Mouse (Mus musculus) CH12F3 (cell line): ENCODE results near the gene Gna11.

Experiments
- in situ Hi-C: fragments of 300-500 bp; cut with MboI; formaldehyde crosslinking; loops from 2 replicates; pipeline ENCODE4 v1.14.3; 2020; ENCODE audit warnings: low sequenced_read_pairs

Gene Gna11

GRCm38 (mm10) chr10:81545161-81545747 is at the start of gene Gna11:
TSS of gene Gna11 (minus strand) at chr10:81545190.
- in situ Hi-C loops: no loop called here

- in situ Hi-C loops: no loop called here
Measured at GRCm38 (mm10) chr10:81593935-81594334, 48.9 kb upstream of the Gna11 start.

- in situ Hi-C loops: no loop called here
Measured at GRCm38 (mm10) chr10:81593223-81593622, 48.2 kb upstream of the Gna11 start.

GRCm38 (mm10) chr10:81592631-81593030 is 47.6 kb upstream of the Gna11 start:
- in situ Hi-C loops: no loop called here

GRCm38 (mm10) chr10:81591846-81592245 is 46.9 kb upstream of the Gna11 start:
- in situ Hi-C loops: no loop called here

GRCm38 (mm10) chr10:81588739-81589138 is 43.7 kb upstream of the Gna11 start:
- in situ Hi-C loops: no loop called here

- in situ Hi-C loops: no loop called here
Measured at GRCm38 (mm10) chr10:81583347-81583746, 38.4 kb upstream of the Gna11 start.

- in situ Hi-C loops: no loop called here
Measured at GRCm38 (mm10) chr10:81580441-81581070, 35.6 kb upstream of the Gna11 start.

GRCm38 (mm10) chr10:81579967-81580366 is 35.0 kb upstream of the Gna11 start:
- in situ Hi-C loops: no loop called here

GRCm38 (mm10) chr10:81575695-81576094 is 30.7 kb upstream of the Gna11 start:
- in situ Hi-C loops: no loop called here

- in situ Hi-C loops: no loop called here
Measured at GRCm38 (mm10) chr10:81575208-81575631, 30.2 kb upstream of the Gna11 start.

GRCm38 (mm10) chr10:81574081-81575056 is 29.4 kb upstream of the Gna11 start, which contains the start of gene Tle2:
TSS of gene Tle2 (plus strand) at chr10:81574561.
- in situ Hi-C loops: no loop called here

- in situ Hi-C loops: no loop called here
Measured at GRCm38 (mm10) chr10:81572975-81573374, 28.0 kb upstream of the Gna11 start.

GRCm38 (mm10) chr10:81572133-81572671 is 27.2 kb upstream of the Gna11 start:
- in situ Hi-C loops: no loop called here

- in situ Hi-C loops: no loop called here
Measured at GRCm38 (mm10) chr10:81571501-81571876, 26.5 kb upstream of the Gna11 start.

- in situ Hi-C loops: no loop called here
Measured at GRCm38 (mm10) chr10:81570831-81571500, 26.0 kb upstream of the Gna11 start.

- in situ Hi-C loops: no loop called here
Measured at GRCm38 (mm10) chr10:81570238-81570800, 25.3 kb upstream of the Gna11 start.

- in situ Hi-C loops: no loop called here
Measured at GRCm38 (mm10) chr10:81569507-81570237, 24.7 kb upstream of the Gna11 start.

GRCm38 (mm10) chr10:81568381-81569191 is 23.6 kb upstream of the Gna11 start:
- in situ Hi-C loops: no loop called here
